Mouse (Mus musculus) kidney, postnatal 36 days (tissue): Measurements from ENCODE around the gene Zbtb21.
A peak's percentile ranks its signal among the peaks of the same experiment; 100 is the strongest.
"Not testable (repeated sequence)": the region's sequence is repeated elsewhere in the genome, so short reads cannot be mapped to it uniquely, and the experiment has no call there.

ENCODE experiments used
- DNase-seq, 2 experiments: peaks; one replicate each; pipeline ENCODE4 v3.0.0; 2021 to 2022; ENCODE audit warnings: mixed read lengths in 2 of 2

The Zbtb21 gene

GRCm38 (mm10) chr16:97962151-97962948 lies at the start of gene Zbtb21, which contains the start of gene C2cd2:
Gene Zbtb21, minus strand, starts transcription at chr16:97962622.
Gene C2cd2, minus strand, starts transcription at chr16:97962598.
- peak; percentile 97 to 98 for DNase-seq

GRCm38 (mm10) chr16:97997383-97997731 lies 34.9 kb upstream of the Zbtb21 start:
- not testable (repeated sequence) for DNase-seq

- DNase-seq = peak; percentile 91 to 93
Measured at GRCm38 (mm10) chr16:97996616-97997382, 34.4 kb upstream of the Zbtb21 start, which contains the start of gene B230307C23Rik. Gene B230307C23Rik, plus strand, starts transcription at chr16:97997315.

GRCm38 (mm10) chr16:97995849-97996615 lies 33.6 kb upstream of the Zbtb21 start:
- no peak for DNase-seq

- DNase-seq = not testable (repeated sequence)
Measured at GRCm38 (mm10) chr16:97992477-97992876, 30.1 kb upstream of the Zbtb21 start.

- peak in 1 of 2 experiments; percentile 14 for DNase-seq
Measured at GRCm38 (mm10) chr16:97991517-97991916, 29.1 kb upstream of the Zbtb21 start.

- DNase-seq = no peak
Measured at GRCm38 (mm10) chr16:97984589-97984988, 22.2 kb upstream of the Zbtb21 start.

- no peak for DNase-seq
Measured at GRCm38 (mm10) chr16:97981362-97981761, 18.9 kb upstream of the Zbtb21 start.

- DNase-seq = no peak
Measured at GRCm38 (mm10) chr16:97977722-97978121, 15.3 kb upstream of the Zbtb21 start.

- DNase-seq = no peak
Measured at GRCm38 (mm10) chr16:97977277-97977676, 14.9 kb upstream of the Zbtb21 start.

- DNase-seq = no peak
Measured at GRCm38 (mm10) chr16:97963956-97964540, 1.6 kb upstream of the Zbtb21 start.

- DNase-seq = peak in 1 of 2 experiments; percentile 45
Measured at GRCm38 (mm10) chr16:97961381-97962150, 856 bp downstream of the Zbtb21 start.

- DNase-seq = no peak
Measured at GRCm38 (mm10) chr16:97960348-97960747, 2.1 kb downstream of the Zbtb21 start.

- DNase-seq = no peak
Measured at GRCm38 (mm10) chr16:97958401-97958973, 3.9 kb downstream of the Zbtb21 start.

- no peak for DNase-seq
Measured at GRCm38 (mm10) chr16:97957626-97958025, 4.8 kb downstream of the Zbtb21 start.

- DNase-seq = no peak
Measured at GRCm38 (mm10) chr16:97956011-97956410, 6.4 kb downstream of the Zbtb21 start.

GRCm38 (mm10) chr16:97953300-97953699 lies 9.1 kb downstream of the Zbtb21 start:
- no peak for DNase-seq

- DNase-seq = no peak
Measured at GRCm38 (mm10) chr16:97952801-97953200, 9.6 kb downstream of the Zbtb21 start.

- no peak for DNase-seq
Measured at GRCm38 (mm10) chr16:97952371-97952770, 10.1 kb downstream of the Zbtb21 start.

- no peak for DNase-seq
Measured at GRCm38 (mm10) chr16:97950061-97950460, 12.4 kb downstream of the Zbtb21 start.

GRCm38 (mm10) chr16:97948836-97949235 lies 13.6 kb downstream of the Zbtb21 start:
- DNase-seq = no peak
